Mouse (Mus musculus) mouse embryonic stem cell (cell line): ENCODE measurements around the gene Vmn2r33.
"Not testable (repeated sequence)": the region's sequence is repeated elsewhere in the genome, so short reads cannot be mapped to it uniquely, and the experiment has no call there.

ENCODE experiments used
- in situ Hi-C, 2 experiments: fragments of 300-500 bp; cut with MboI; formaldehyde crosslinking; loops; 1 replicate in 1 of 2; 3 replicates in 1 of 2; pipeline ENCODE4 v1.14.3; 2019 to 2020; ENCODE audit warnings: low sequenced_read_pairs in 2 of 2, low pct_unique_long_range_greater_than_20kb in 1 of 2, mixed read lengths in 1 of 2; ENCODE audit not compliant: unreplicated experiment in 1 of 2

Gene Vmn2r33

GRCm38 (mm10) chr7:7566686-7567085, at the start of gene Vmn2r33:
TSS of gene Vmn2r33 (minus strand) at chr7:7566786.
- in situ Hi-C loops, result not testable (repeated sequence)
